Mouse (Mus musculus): ENCODE results near the gene Skor1.

DNA sequence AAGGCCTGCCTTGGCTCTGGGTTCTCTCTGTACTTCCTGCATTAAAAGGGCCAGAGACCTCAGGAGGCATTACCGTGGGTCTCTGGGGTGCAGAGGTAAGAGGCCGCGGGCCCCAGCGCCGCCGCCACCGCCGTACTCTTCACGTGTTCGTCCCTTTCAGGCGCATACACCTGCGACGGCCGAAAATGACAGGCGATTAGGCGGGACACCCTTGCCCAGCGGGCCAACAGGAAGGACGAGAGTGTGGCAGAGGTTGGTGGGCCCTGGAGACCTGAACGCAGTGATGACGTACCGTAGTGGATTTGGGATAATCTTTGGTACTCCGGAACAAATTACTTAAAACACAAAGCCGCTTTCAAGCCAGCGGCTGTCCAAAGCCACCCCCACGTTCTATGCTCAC is 5.5 kb downstream of the Skor1 start:
- no peak for TF ChIP-seq CTCF (IDR thresholded peaks at IDR 0.05; ENCODE audit: borderline replicate concordance, insufficient read depth, low read length)
- no peak for TF ChIP-seq POLR2A (IDR thresholded peaks at IDR 0.05; ENCODE audit: low read depth, low read length)

Measured in embryonic fibroblast, embryonic 13.5 days (primary cell).